Mouse (Mus musculus): Measurements from ENCODE around the gene Tnfrsf1b. TPM values are rescaled to one million over a fixed set of nuclear protein-coding genes. Genes with fewer than 3 reads are reported as not detected.

Tnfrsf1b gene
- total RNA-seq (2014; fragmentation: Nextera tagmentation) (41.1 and 42.9 TPM in 2 replicates), total RNA-seq (2017) (33.8 and 37.0 TPM in 2 replicates)

GRCm38 (mm10) chr4:145246173-145247011 lies at the start of gene Tnfrsf1b:
Tnfrsf1b (minus strand) TSS chr4:145246870.
- ATAC-seq (replicated peaks; ENCODE audit: poor library complexity, severe bottlenecking) = peak; percentile 70

- ATAC-seq (replicated peaks; ENCODE audit: poor library complexity, severe bottlenecking) = peak; percentile 43
Observed at GRCm38 (mm10) chr4:145295589-145296300, 49.1 kb upstream of the Tnfrsf1b start.

GRCm38 (mm10) chr4:145294588-145294987 lies 47.9 kb upstream of the Tnfrsf1b start:
- ATAC-seq (replicated peaks; ENCODE audit: poor library complexity, severe bottlenecking) = peak; percentile 57

GRCm38 (mm10) chr4:145286369-145287120 lies 39.9 kb upstream of the Tnfrsf1b start:
- peak; percentile 94 for ATAC-seq (replicated peaks; ENCODE audit: poor library complexity, severe bottlenecking)

- no peak for ATAC-seq (replicated peaks; ENCODE audit: poor library complexity, severe bottlenecking)
Observed at GRCm38 (mm10) chr4:145284675-145285074, 38.0 kb upstream of the Tnfrsf1b start.

GRCm38 (mm10) chr4:145283441-145283840 lies 36.8 kb upstream of the Tnfrsf1b start:
- ATAC-seq (replicated peaks; ENCODE audit: poor library complexity, severe bottlenecking) = no peak

- ATAC-seq (replicated peaks; ENCODE audit: poor library complexity, severe bottlenecking) = no peak
Observed at GRCm38 (mm10) chr4:145280966-145281365, 34.3 kb upstream of the Tnfrsf1b start.

- no peak for ATAC-seq (replicated peaks; ENCODE audit: poor library complexity, severe bottlenecking)
Observed at GRCm38 (mm10) chr4:145278724-145279370, 32.2 kb upstream of the Tnfrsf1b start.

- 0 out of 2 replicates have a peak, but pooled peaks have one; percentile 8 for ATAC-seq (replicated peaks; ENCODE audit: poor library complexity, severe bottlenecking)
Observed at GRCm38 (mm10) chr4:145278231-145278630, 31.6 kb upstream of the Tnfrsf1b start.

GRCm38 (mm10) chr4:145276368-145277249 lies 29.9 kb upstream of the Tnfrsf1b start:
- ATAC-seq (replicated peaks; ENCODE audit: poor library complexity, severe bottlenecking) = peak; percentile 87

GRCm38 (mm10) chr4:145274887-145275286 lies 28.2 kb upstream of the Tnfrsf1b start:
- ATAC-seq (replicated peaks; ENCODE audit: poor library complexity, severe bottlenecking) = no peak

GRCm38 (mm10) chr4:145273923-145274322 lies 27.3 kb upstream of the Tnfrsf1b start:
- no peak for ATAC-seq (replicated peaks; ENCODE audit: poor library complexity, severe bottlenecking)

- ATAC-seq (replicated peaks; ENCODE audit: poor library complexity, severe bottlenecking) = no peak
Observed at GRCm38 (mm10) chr4:145272763-145273162, 26.1 kb upstream of the Tnfrsf1b start.

- no peak for ATAC-seq (replicated peaks; ENCODE audit: poor library complexity, severe bottlenecking)
Observed at GRCm38 (mm10) chr4:145271634-145272033, 25.0 kb upstream of the Tnfrsf1b start.

GRCm38 (mm10) chr4:145270136-145270535 lies 23.5 kb upstream of the Tnfrsf1b start:
- peak; percentile 64 for ATAC-seq (replicated peaks; ENCODE audit: poor library complexity, severe bottlenecking)

GRCm38 (mm10) chr4:145267631-145268110 lies 21.0 kb upstream of the Tnfrsf1b start:
- ATAC-seq (replicated peaks; ENCODE audit: poor library complexity, severe bottlenecking) = peak; percentile 72

- no peak for ATAC-seq (replicated peaks; ENCODE audit: poor library complexity, severe bottlenecking)
Observed at GRCm38 (mm10) chr4:145266505-145266904, 19.8 kb upstream of the Tnfrsf1b start.

- ATAC-seq (replicated peaks; ENCODE audit: poor library complexity, severe bottlenecking) = no peak
Observed at GRCm38 (mm10) chr4:145264761-145265160, 18.1 kb upstream of the Tnfrsf1b start.

GRCm38 (mm10) chr4:145263583-145263982 lies 16.9 kb upstream of the Tnfrsf1b start:
- no peak for ATAC-seq (replicated peaks; ENCODE audit: poor library complexity, severe bottlenecking)

Data from granulocyte monocyte progenitor cell, adult 5-6 weeks (primary cell).